Comparison of ENCODE assay signal across 10 mouse cellular contexts in the genomic region with DNA sequence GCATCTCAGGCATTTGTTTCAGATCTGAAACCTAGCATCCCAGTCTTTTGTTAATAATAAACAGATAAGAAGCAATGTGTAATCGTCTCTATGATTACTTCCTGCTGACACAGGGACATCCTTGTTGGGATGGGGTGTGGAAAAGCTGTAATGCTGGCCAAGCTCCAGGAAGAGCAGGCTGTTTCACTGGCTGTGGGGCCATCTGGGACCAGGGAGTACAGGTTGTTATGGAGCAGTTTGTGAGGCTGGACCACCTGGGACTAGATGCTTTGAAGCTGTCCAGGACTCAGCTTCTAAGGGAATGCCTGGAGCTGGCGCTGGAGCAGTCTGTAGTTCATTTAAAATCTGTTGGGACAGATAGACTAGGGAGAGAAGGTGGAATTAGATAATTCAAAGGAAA.
A peak's percentile ranks its signal among the peaks of the same experiment; 100 is the strongest.
DNase-seq lines count a peak whose midpoint lies in the region; ATAC-seq and TF ChIP-seq lines count a peak whose summit lies in the region.
"Had no signal": no experiment of that assay in that cellular context is flagged by ENCODE, and none has a peak within 500 bp of the region (broad histone marks: within the 10 kb centered on the region; RNA-seq: fewer than 3 reads in every experiment).

No protein-coding gene starts in this region.

- H3K27ac ChIP-seq in hindbrain, postnatal 0 days, result no peak overlapping the region
- H3K27ac ChIP-seq in hindbrain, embryonic 12.5 days, result no peak overlapping the region
- H3K27ac ChIP-seq in midbrain, postnatal 0 days (ENCODE audit: low read depth, low read length), result no peak overlapping the region
- no peak overlapping the region for H3K27ac ChIP-seq in midbrain, embryonic 13.5 days
- no peak overlapping the region for H3K27ac ChIP-seq in forebrain, postnatal 0 days (ENCODE audit: low read depth, low read length)
- no peak overlapping the region for H3K27ac ChIP-seq in stomach, postnatal 0 days (replicated peaks)
- H3K27ac ChIP-seq in neural tube, embryonic 15.5 days (replicated peaks), result no peak overlapping the region

- TF ChIP-seq CTCF in hindbrain, postnatal 0 days (IDR thresholded peaks at IDR 0.05; ENCODE audit: low read depth), result no peak
- no peak for TF ChIP-seq CTCF in midbrain, postnatal 0 days (IDR thresholded peaks at IDR 0.05)
- TF ChIP-seq CTCF in forebrain, postnatal 0 days (IDR thresholded peaks at IDR 0.05; ENCODE audit: low read depth), result no peak
- TF ChIP-seq CTCF in stomach, postnatal 0 days (IDR thresholded peaks at IDR 0.05; ENCODE audit: low read depth), result no peak

- no peak overlapping the region for H3K9ac ChIP-seq in hindbrain, postnatal 0 days (replicated peaks; ENCODE audit: low read length)
- no peak overlapping the region for H3K9ac ChIP-seq in hindbrain, embryonic 12.5 days
- no peak overlapping the region for H3K9ac ChIP-seq in midbrain, postnatal 0 days (replicated peaks; ENCODE audit: low read length, poor library complexity, severe bottlenecking)
- H3K9ac ChIP-seq in midbrain, embryonic 13.5 days (replicated peaks), result no peak overlapping the region
- H3K9ac ChIP-seq in forebrain, postnatal 0 days, result no peak overlapping the region
- H3K9ac ChIP-seq in stomach, postnatal 0 days (ENCODE audit: low read length), result no peak overlapping the region
- H3K9ac ChIP-seq in neural tube, embryonic 15.5 days (replicated peaks), result no peak overlapping the region

- H3K4me1 ChIP-seq in hindbrain, postnatal 0 days (ENCODE audit: insufficient read depth, low read length), result peaks cover 19% of the 10 kb centered on the region
- peaks cover 12% of the 10 kb centered on the region; the same call in 1 of the 2 replicates for H3K4me1 ChIP-seq in hindbrain, embryonic 12.5 days
- 0 out of 2 replicates have a peak, but pooled peaks cover 5% of the 10 kb centered on the region for H3K4me1 ChIP-seq in midbrain, postnatal 0 days (ENCODE audit: insufficient read depth, low read length)
- H3K4me1 ChIP-seq in midbrain, embryonic 13.5 days (replicated peaks), result peaks cover 18% of the 10 kb centered on the region; the same call in 1 of the 2 replicates
- H3K4me1 ChIP-seq in forebrain, postnatal 0 days (ENCODE audit: insufficient read depth), result no peaks in the 10 kb centered on the region
- no peaks in the 10 kb centered on the region for H3K4me1 ChIP-seq in stomach, postnatal 0 days (replicated peaks; ENCODE audit: control insufficient read depth, insufficient read depth)
- peaks cover 13% of the 10 kb centered on the region; the same call in 1 of the 2 replicates for H3K4me1 ChIP-seq in neural tube, embryonic 15.5 days

- no peak overlapping the region for H3K4me3 ChIP-seq in hindbrain, postnatal 0 days (ENCODE audit: low read length)
- H3K4me3 ChIP-seq in hindbrain, embryonic 12.5 days, result no peak overlapping the region
- H3K4me3 ChIP-seq in midbrain, postnatal 0 days (ENCODE audit: low read depth, low read length), result no peak overlapping the region
- H3K4me3 ChIP-seq in midbrain, embryonic 13.5 days (replicated peaks), result no peak overlapping the region
- H3K4me3 ChIP-seq in forebrain, postnatal 0 days (ENCODE audit: low read depth, low read length), result no peak overlapping the region
- H3K4me3 ChIP-seq in stomach, postnatal 0 days (ENCODE audit: low read depth, low read length), result no peak overlapping the region
- no peak overlapping the region for H3K4me3 ChIP-seq in neural tube, embryonic 15.5 days (replicated peaks)
- H3K4me3 ChIP-seq: erythroblast, embryonic 14.5 days had no signal

- DNase-seq in hindbrain, postnatal 0 days (ENCODE audit: low spot score), result peak; percentile 35
- peak; percentile 43 for DNase-seq in midbrain, postnatal 0 days (ENCODE audit: low spot score)
- peak; percentile 21 for DNase-seq in forebrain, postnatal 0 days
- DNase-seq in urinary bladder, postnatal 14 days (ENCODE audit: low spot score), result no peak
- no peak for DNase-seq in stomach, postnatal 0 days (ENCODE audit: low spot score)
- DNase-seq: heart, postnatal 36 days had no signal

- H3K27me3 ChIP-seq in hindbrain, postnatal 0 days (ENCODE audit: insufficient read depth, low read length), result no peaks in the 10 kb centered on the region
- no peaks in the 10 kb centered on the region for H3K27me3 ChIP-seq in hindbrain, embryonic 12.5 days
- no peaks in the 10 kb centered on the region for H3K27me3 ChIP-seq in midbrain, postnatal 0 days (ENCODE audit: insufficient read depth, low read length)
- H3K27me3 ChIP-seq in midbrain, embryonic 13.5 days, result no peaks in the 10 kb centered on the region
- no peaks in the 10 kb centered on the region for H3K27me3 ChIP-seq in forebrain, postnatal 0 days (ENCODE audit: insufficient read depth, low read length)
- H3K27me3 ChIP-seq in stomach, postnatal 0 days (ENCODE audit: control insufficient read depth, insufficient read depth, low read length), result no peaks in the 10 kb centered on the region
- H3K27me3 ChIP-seq in neural tube, embryonic 15.5 days (replicated peaks), result no peaks in the 10 kb centered on the region

- H3K36me3 ChIP-seq in hindbrain, postnatal 0 days (ENCODE audit: insufficient read depth, low read length), result no peaks in the 10 kb centered on the region
- no peaks in the 10 kb centered on the region for H3K36me3 ChIP-seq in hindbrain, embryonic 12.5 days
- H3K36me3 ChIP-seq in midbrain, postnatal 0 days (ENCODE audit: insufficient read depth, low read length), result no peaks in the 10 kb centered on the region
- H3K36me3 ChIP-seq in midbrain, embryonic 13.5 days, result no peaks in the 10 kb centered on the region
- H3K36me3 ChIP-seq in forebrain, postnatal 0 days (ENCODE audit: insufficient read depth), result no peaks in the 10 kb centered on the region
- no peaks in the 10 kb centered on the region for H3K36me3 ChIP-seq in stomach, postnatal 0 days (ENCODE audit: control insufficient read depth, insufficient read depth, low read length)
- no peaks in the 10 kb centered on the region for H3K36me3 ChIP-seq in neural tube, embryonic 15.5 days

- no peak overlapping the region for H3K4me2 ChIP-seq in hindbrain, postnatal 0 days (ENCODE audit: low read depth, low read length)
- no peak overlapping the region for H3K4me2 ChIP-seq in hindbrain, embryonic 12.5 days (replicated peaks)
- H3K4me2 ChIP-seq in midbrain, postnatal 0 days (ENCODE audit: low read depth, low read length, poor library complexity, severe bottlenecking), result no peak overlapping the region
- no peak overlapping the region for H3K4me2 ChIP-seq in midbrain, embryonic 13.5 days (replicated peaks)
- H3K4me2 ChIP-seq in forebrain, postnatal 0 days (ENCODE audit: low read depth), result no peak overlapping the region
- no peak overlapping the region for H3K4me2 ChIP-seq in stomach, postnatal 0 days (replicated peaks; ENCODE audit: low read depth)
- H3K4me2 ChIP-seq in neural tube, embryonic 15.5 days, result no peak overlapping the region

- 37% methylated on average over 2 of the region's 2 CpGs for WGBS in hindbrain, postnatal 0 days
- WGBS in hindbrain, embryonic 12.5 days, result 66% methylated on average over 2 of the region's 2 CpGs
- 56% methylated on average over 2 of the region's 2 CpGs for WGBS in midbrain, postnatal 0 days
- WGBS in midbrain, embryonic 13.5 days, result 72% methylated on average over 2 of the region's 2 CpGs
- WGBS in forebrain, postnatal 0 days, result 49% methylated on average over 2 of the region's 2 CpGs
- 47% methylated on average over 2 of the region's 2 CpGs for WGBS in stomach, postnatal 0 days
- WGBS in neural tube, embryonic 15.5 days, result 45% methylated on average over 2 of the region's 2 CpGs

- no peaks in the 10 kb centered on the region for H3K9me3 ChIP-seq in hindbrain, postnatal 0 days (ENCODE audit: low read length)
- H3K9me3 ChIP-seq in hindbrain, embryonic 12.5 days (replicated peaks), result no peaks in the 10 kb centered on the region
- no peaks in the 10 kb centered on the region for H3K9me3 ChIP-seq in midbrain, postnatal 0 days (ENCODE audit: low read length)
- H3K9me3 ChIP-seq in midbrain, embryonic 13.5 days, result no peaks in the 10 kb centered on the region
- no peaks in the 10 kb centered on the region for H3K9me3 ChIP-seq in forebrain, postnatal 0 days (ENCODE audit: low read length)
- no peaks in the 10 kb centered on the region for H3K9me3 ChIP-seq in stomach, postnatal 0 days (ENCODE audit: control insufficient read depth, low read length)
- no peaks in the 10 kb centered on the region for H3K9me3 ChIP-seq in neural tube, embryonic 15.5 days (replicated peaks)

- no peak for ATAC-seq in hindbrain, postnatal 0 days
- ATAC-seq in hindbrain, embryonic 12.5 days (ENCODE audit: low FRiP score), result no peak
- ATAC-seq in midbrain, postnatal 0 days (ENCODE audit: low FRiP score), result no peak
- ATAC-seq in midbrain, embryonic 13.5 days, result no peak
- ATAC-seq in forebrain, postnatal 0 days, result no peak
- ATAC-seq in stomach, postnatal 0 days (ENCODE audit: low FRiP score, low TSS enrichment), result no peak
- ATAC-seq in neural tube, embryonic 15.5 days (ENCODE audit: low FRiP score), result no peak

- TF ChIP-seq EP300 in stomach, postnatal 0 days (optimal IDR thresholded peaks at IDR 0.05), result no peak

Comparison
In these comparisons a context has a peak if more than half of its experiments do, and no peak if none do; other contexts are left out.
1. DNase-seq: peak in hindbrain, postnatal 0 days (single experiment), midbrain, postnatal 0 days (single experiment) and forebrain, postnatal 0 days (single experiment); none in urinary bladder, postnatal 14 days (single experiment) and stomach, postnatal 0 days (single experiment).